Mouse (Mus musculus) heart, embryonic 15.5 days (tissue): ENCODE data around the gene Camk2d. TPM values are rescaled to one million over a fixed set of nuclear protein-coding genes. Genes with fewer than 3 reads are reported as not detected.

Source experiments
- ATAC-seq: fragments of 200-750 bp; cut with Nextera tagmentation; replicated peaks from 2 replicates; pipeline ENCODE4 v1.8.0; 2017; ENCODE audit warnings: low read depth, moderate TSS enrichment; ENCODE audit not compliant: insufficient number of reproducible peaks, insufficient read depth, low FRiP score
- H3K27ac ChIP-seq: fragments of 300-500 bp; sonication (generic); 2 replicates; pipeline ENCODE4 v1.5.1; 2015; ENCODE audit warnings: mild to moderate bottlenecking, inconsistent platforms
- H3K27me3 ChIP-seq: fragments of 300-500 bp; sonication (generic); 2 replicates; pipeline ENCODE4 v1.6.1; 2015; ENCODE audit warnings: inconsistent platforms
- H3K36me3 ChIP-seq: fragments of 300-500 bp; sonication (generic); 2 replicates; pipeline ENCODE4 v1.6.1; 2015; ENCODE audit warnings: mild to moderate bottlenecking, inconsistent platforms
- H3K4me1 ChIP-seq: fragments of 300-500 bp; sonication (generic); replicated peaks from 2 replicates; pipeline ENCODE4 v1.6.1; 2015; ENCODE audit warnings: inconsistent platforms
- H3K4me2 ChIP-seq: fragments of 300-500 bp; sonication (generic); 2 replicates; pipeline ENCODE4 v1.6.1; 2015; ENCODE audit warnings: inconsistent platforms, mild to moderate bottlenecking, moderate library complexity
- H3K4me3 ChIP-seq: fragments of 300-500 bp; sonication (generic); 2 replicates; pipeline ENCODE4 v1.5.1; 2015; ENCODE audit warnings: mild to moderate bottlenecking, inconsistent platforms
- H3K9ac ChIP-seq: fragments of 300-500 bp; sonication (generic); 2 replicates; pipeline ENCODE4 v1.6.1; 2015; ENCODE audit warnings: mild to moderate bottlenecking, inconsistent platforms
- H3K9me3 ChIP-seq: fragments of 300-500 bp; sonication (generic); replicated peaks from 2 replicates; pipeline ENCODE4 v1.6.1; 2016; ENCODE audit warnings: inconsistent platforms
- WGBS: fragments of 180-500 bp; shearing (Covaris S2); methylation state at CpG from one replicate; pipeline ENCODE4 v1.1.7; 2015; ENCODE audit warnings: mixed read lengths; 5-methylcytosine and 5-hydroxymethylcytosine counted together
- polyA plus RNA-seq: library from polyadenylated mRNA; unstranded; fragments of >200 nt; fragmentation: Nextera tagmentation; extraction: Ambion mirVana; gene quantifications from 2 replicates; pipeline ENCODE4 v1.2.1, GENCODE M21; 2015

Camk2d gene
- polyA plus RNA-seq, 1 experiment from 2014 or later: 108 TPM

GRCm38 (mm10) chr3:126667451-126667850, 71.3 kb downstream of the Camk2d start:
- peak overlapping the region; percentile 87 for H3K27ac ChIP-seq
- 0 out of 2 replicates have a peak overlapping the region, but pooled peaks have one; percentile 1 for H3K9ac ChIP-seq
- peak; percentile 90 for ATAC-seq
- H3K9me3 ChIP-seq: no peaks in the 10 kb centered on the region
- no peaks in the 10 kb centered on the region for H3K27me3 ChIP-seq
- H3K4me3 ChIP-seq: no peak overlapping the region
- WGBS: 34% methylated on average over 7 of the region's 7 CpGs
- peaks cover 68% of the 10 kb centered on the region for H3K4me1 ChIP-seq
- no peaks in the 10 kb centered on the region for H3K36me3 ChIP-seq
- 0 out of 2 replicates have a peak overlapping the region, but pooled peaks have one; percentile 13 for H3K4me2 ChIP-seq

GRCm38 (mm10) chr3:126668123-126668522, 72.0 kb downstream of the Camk2d start:
- no peaks in the 10 kb centered on the region for H3K9me3 ChIP-seq
- H3K4me3 ChIP-seq: no peak overlapping the region
- H3K27ac ChIP-seq: peak overlapping the region; percentile 87
- ATAC-seq: no peak
- H3K4me2 ChIP-seq: 0 out of 2 replicates have a peak overlapping the region, but pooled peaks have one; percentile 4
- no peak overlapping the region for H3K9ac ChIP-seq
- peaks cover 67% of the 10 kb centered on the region for H3K4me1 ChIP-seq
- H3K36me3 ChIP-seq: no peaks in the 10 kb centered on the region
- 38% methylated on average over 3 of the region's 3 CpGs for WGBS
- no peaks in the 10 kb centered on the region for H3K27me3 ChIP-seq

- H3K4me1 ChIP-seq: peaks cover 62% of the 10 kb centered on the region
- ATAC-seq: no peak
Observed at GRCm38 (mm10) chr3:126668692-126669091, 72.6 kb downstream of the Camk2d start.

GRCm38 (mm10) chr3:126670413-126670812, 74.3 kb downstream of the Camk2d start:
- peaks cover 48% of the 10 kb centered on the region for H3K4me1 ChIP-seq
- 83% methylated on average over 3 of the region's 3 CpGs for WGBS

More at GRCm38 (mm10) chr3:126668692-126669091, 72.6 kb downstream of the Camk2d start:
- Histone ChIP-seq H3K27ac (peak overlapping the region; percentile 87), H3K9ac (no peak overlapping the region), H3K36me3 (no peaks in the 10 kb centered on the region), H3K27me3 (no peaks in the 10 kb centered on the region), H3K4me2 (peak overlapping the region; percentile 4; the same call in 1 of the 2 replicates), H3K4me3 (no peak overlapping the region), H3K9me3 (no peaks in the 10 kb centered on the region)
- WGBS: 35% methylated on average over 10 of the region's 10 CpGs

DNA sequence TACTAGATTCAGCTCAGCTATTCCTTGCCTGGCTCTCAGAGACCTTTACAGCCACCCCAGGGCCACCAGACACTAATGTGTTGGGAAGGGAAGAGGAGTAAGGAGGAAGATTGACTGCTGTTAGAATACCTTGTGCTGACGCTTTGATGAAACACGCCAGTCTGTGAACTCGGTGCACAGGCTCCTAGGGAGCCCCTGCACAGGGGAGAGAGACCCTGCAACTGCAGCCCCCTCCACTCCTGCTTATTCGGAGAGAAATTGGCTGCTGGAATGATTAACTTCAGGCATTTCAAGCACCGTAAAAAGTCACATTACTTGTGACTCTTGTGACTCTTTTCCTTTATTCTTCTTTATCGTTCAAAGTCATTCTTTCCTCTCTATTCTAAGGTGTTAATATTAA, 75.2 kb downstream of the Camk2d start:
- no peak for ATAC-seq
- Histone ChIP-seq H3K4me1 (peaks cover 42% of the 10 kb centered on the region), H3K9me3 (no peaks in the 10 kb centered on the region), H3K9ac (no peak overlapping the region), H3K4me3 (no peak overlapping the region), H3K27ac (no peak overlapping the region), H3K27me3 (no peaks in the 10 kb centered on the region), H3K4me2 (no peak overlapping the region), H3K36me3 (no peaks in the 10 kb centered on the region)
- 60% methylated on average over 6 of the region's 6 CpGs for WGBS

More at GRCm38 (mm10) chr3:126670413-126670812, 74.3 kb downstream of the Camk2d start:
- Histone ChIP-seq H3K9ac (no peak overlapping the region), H3K4me2 (no peak overlapping the region), H3K36me3 (no peaks in the 10 kb centered on the region), H3K27ac (no peak overlapping the region), H3K4me3 (no peak overlapping the region), H3K27me3 (no peaks in the 10 kb centered on the region), H3K9me3 (no peaks in the 10 kb centered on the region)
- ATAC-seq: no peak

GRCm38 (mm10) chr3:126681051-126681450, 84.9 kb downstream of the Camk2d start:
- WGBS: 77% methylated on average over 5 of the region's 5 CpGs
- H3K4me1 ChIP-seq: peaks cover 15% of the 10 kb centered on the region
- H3K9me3 ChIP-seq: no peaks in the 10 kb centered on the region
- H3K36me3 ChIP-seq: no peaks in the 10 kb centered on the region
- no peak overlapping the region for H3K4me3 ChIP-seq
- ATAC-seq: no peak
- no peaks in the 10 kb centered on the region for H3K27me3 ChIP-seq
- H3K9ac ChIP-seq: no peak overlapping the region
- 0 out of 2 replicates have a peak overlapping the region, but pooled peaks have one; percentile 20 for H3K27ac ChIP-seq
- H3K4me2 ChIP-seq: no peak overlapping the region

GRCm38 (mm10) chr3:126681996-126682395, 85.9 kb downstream of the Camk2d start:
- no peaks in the 10 kb centered on the region for H3K9me3 ChIP-seq
- peak overlapping the region; percentile 17 for H3K27ac ChIP-seq
- no peaks in the 10 kb centered on the region for H3K36me3 ChIP-seq
- ATAC-seq: no peak
- H3K4me3 ChIP-seq: no peak overlapping the region
- 31% methylated on average over 4 of the region's 4 CpGs for WGBS
- H3K27me3 ChIP-seq: no peaks in the 10 kb centered on the region
- peaks cover 15% of the 10 kb centered on the region for H3K4me1 ChIP-seq
- no peak overlapping the region for H3K4me2 ChIP-seq
- no peak overlapping the region for H3K9ac ChIP-seq

- Histone ChIP-seq H3K4me2 (no peak overlapping the region), H3K4me3 (no peak overlapping the region), H3K27me3 (no peaks in the 10 kb centered on the region), H3K36me3 (no peaks in the 10 kb centered on the region), H3K9ac (no peak overlapping the region), H3K9me3 (no peaks in the 10 kb centered on the region), H3K4me1 (peaks cover 19% of the 10 kb centered on the region), H3K27ac (no peak overlapping the region)
- ATAC-seq: no peak
- WGBS: 54% methylated on average over 6 of the region's 6 CpGs
Observed at GRCm38 (mm10) chr3:126685363-126685762, 89.3 kb downstream of the Camk2d start.

DNA sequence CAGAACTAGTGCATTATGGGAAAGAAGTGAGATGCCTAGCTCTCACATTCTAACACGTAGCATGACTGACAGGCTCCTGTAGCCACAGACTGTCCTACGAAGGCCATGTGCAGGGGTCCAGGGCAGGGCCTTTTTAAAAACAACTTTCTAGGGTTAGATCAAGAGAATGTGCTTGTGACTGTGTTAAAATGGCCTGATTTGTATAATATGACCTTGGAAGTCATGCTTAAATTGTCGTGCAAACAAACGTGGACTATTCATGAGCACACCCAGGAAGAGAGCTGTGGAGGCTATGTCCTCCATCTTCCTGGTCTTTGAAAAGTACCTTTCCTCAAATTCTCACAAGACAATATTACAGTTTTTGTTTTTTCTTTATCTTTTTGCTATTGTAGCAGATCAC, 91.0 kb downstream of the Camk2d start:
- WGBS: 64% methylated on average over 4 of the region's 4 CpGs
- no peak for ATAC-seq
- H3K4me1 ChIP-seq: peaks cover 12% of the 10 kb centered on the region
- no peak overlapping the region for H3K4me2 ChIP-seq
- no peaks in the 10 kb centered on the region for H3K9me3 ChIP-seq
- no peak overlapping the region for H3K27ac ChIP-seq
- no peak overlapping the region for H3K4me3 ChIP-seq
- no peaks in the 10 kb centered on the region for H3K36me3 ChIP-seq
- H3K9ac ChIP-seq: no peak overlapping the region
- no peaks in the 10 kb centered on the region for H3K27me3 ChIP-seq

DNA sequence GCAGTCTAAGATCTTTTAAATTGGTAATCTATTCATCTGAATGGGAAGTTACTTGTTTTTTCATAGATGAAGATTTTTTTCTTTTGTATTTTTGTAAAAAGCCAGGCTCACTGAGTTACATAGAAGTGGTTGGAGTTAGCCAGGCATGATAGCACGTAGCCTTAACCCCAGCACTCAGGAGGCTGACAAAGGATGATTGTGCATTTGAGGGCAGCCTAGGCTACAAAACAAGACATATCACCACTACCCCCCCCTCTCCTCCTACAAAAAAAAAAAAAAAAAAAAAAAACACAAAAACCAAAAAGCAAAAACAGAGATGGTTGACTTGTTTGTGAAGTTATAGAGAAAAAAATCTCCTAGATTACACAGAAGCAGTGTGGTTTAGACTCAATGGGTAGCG, 92.4 kb downstream of the Camk2d start:
- Histone ChIP-seq H3K27ac (no peak overlapping the region), H3K36me3 (no peaks in the 10 kb centered on the region), H3K27me3 (no peaks in the 10 kb centered on the region), H3K4me2 (no peak overlapping the region), H3K9ac (no peak overlapping the region), H3K9me3 (no peaks in the 10 kb centered on the region), H3K4me3 (no peak overlapping the region), H3K4me1 (peaks cover 19% of the 10 kb centered on the region)
- WGBS: 86% methylated on average over 2 of the region's 2 CpGs
- ATAC-seq: no peak

DNA sequence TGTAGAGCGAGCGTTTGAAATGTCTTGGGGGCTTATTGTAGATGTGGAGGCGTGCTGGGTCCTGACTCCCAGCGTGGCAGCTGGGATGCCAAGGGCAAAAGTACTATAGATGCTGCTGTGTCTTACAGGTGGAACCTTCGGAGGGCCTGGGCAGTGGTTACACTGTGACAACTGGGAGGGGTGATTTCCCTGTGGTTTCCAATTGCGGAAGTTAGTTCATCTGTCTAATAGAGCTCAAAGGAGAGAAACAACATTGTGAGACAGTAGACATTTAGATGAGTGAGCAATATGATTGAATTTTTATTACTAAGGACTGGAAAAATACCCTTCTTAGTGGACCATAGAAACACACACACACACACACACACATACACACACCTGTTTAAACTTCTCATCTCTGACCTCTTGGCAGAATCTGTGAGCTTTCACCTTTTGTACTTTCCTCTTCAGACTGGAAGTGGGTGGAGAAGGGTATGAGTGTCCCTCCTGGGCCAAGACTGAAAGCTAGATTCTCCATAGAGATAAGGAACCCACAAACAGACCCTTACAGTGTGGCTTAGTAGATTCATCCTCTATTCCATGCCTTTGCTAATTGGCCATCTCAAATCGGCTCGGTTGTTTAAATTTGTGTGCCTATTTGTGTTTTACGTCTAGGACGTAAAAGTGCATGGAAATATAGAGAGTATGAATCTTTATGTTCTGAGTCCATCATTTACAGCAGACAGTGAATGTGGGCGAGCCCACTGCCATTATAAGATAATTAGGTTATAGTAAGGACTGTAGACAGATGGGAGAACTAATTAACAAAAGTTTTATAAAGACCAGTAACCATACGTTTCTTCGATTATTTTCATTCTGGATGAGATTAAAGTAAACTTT, 94.8 kb downstream of the Camk2d start:
- H3K27me3 ChIP-seq: no peaks in the 10 kb centered on the region
- WGBS: 84% methylated on average over 13 of the region's 13 CpGs

More for the DNA sequence above, 94.8 kb downstream of the Camk2d start:
- H3K9ac ChIP-seq: no peak overlapping the region
- no peaks in the 10 kb centered on the region for H3K36me3 ChIP-seq
- ATAC-seq: no peak
- peaks cover 34% of the 10 kb centered on the region for H3K4me1 ChIP-seq
- H3K27ac ChIP-seq: no peak overlapping the region
- no peaks in the 10 kb centered on the region for H3K9me3 ChIP-seq
- no peak overlapping the region for H3K4me2 ChIP-seq
- no peak overlapping the region for H3K4me3 ChIP-seq
